Mouse (Mus musculus) left cerebral cortex, adult 6 months (tissue): ENCODE data around the gene Vipas39. TPM values are rescaled to one million over a fixed set of nuclear protein-coding genes. Genes with fewer than 3 reads are reported as not detected.

Source experiments
- long read RNA-seq, 2 experiments: library from polyadenylated mRNA; unstranded; transcript quantifications; one replicate each; pipeline ENCODE4 v2.0.0; 2019 to 2020
- polyA plus RNA-seq: library from polyadenylated mRNA; unstranded; fragments of <200 nt; fragmentation: Nextera tagmentation; gene quantifications from 2 replicates; pipeline ENCODE4 v1.2.3, GENCODE M21; 2021

The Vipas39 gene
- 30.4 and 32.3 TPM in 2 replicates for polyA plus RNA-seq
- long read RNA-seq, experiment 1, transcript Vipas39-202 (20 exons, 2,524 nt), result major isoform, 169 of 220 reads
- long read RNA-seq, experiment 1, partial matches to known transcripts, result 12 of 220 reads
- long read RNA-seq, experiment 1, other reads (novel, unspliced or antisense), result 36 of 220 reads
- long read RNA-seq, experiment 2, transcript Vipas39-202 (20 exons, 2,524 nt), result major isoform, 20 of 37 reads
- long read RNA-seq, experiment 2, partial matches to known transcripts, result 9 of 37 reads
- long read RNA-seq, experiment 2, other reads (novel, unspliced or antisense), result 4 of 37 reads

DNA sequence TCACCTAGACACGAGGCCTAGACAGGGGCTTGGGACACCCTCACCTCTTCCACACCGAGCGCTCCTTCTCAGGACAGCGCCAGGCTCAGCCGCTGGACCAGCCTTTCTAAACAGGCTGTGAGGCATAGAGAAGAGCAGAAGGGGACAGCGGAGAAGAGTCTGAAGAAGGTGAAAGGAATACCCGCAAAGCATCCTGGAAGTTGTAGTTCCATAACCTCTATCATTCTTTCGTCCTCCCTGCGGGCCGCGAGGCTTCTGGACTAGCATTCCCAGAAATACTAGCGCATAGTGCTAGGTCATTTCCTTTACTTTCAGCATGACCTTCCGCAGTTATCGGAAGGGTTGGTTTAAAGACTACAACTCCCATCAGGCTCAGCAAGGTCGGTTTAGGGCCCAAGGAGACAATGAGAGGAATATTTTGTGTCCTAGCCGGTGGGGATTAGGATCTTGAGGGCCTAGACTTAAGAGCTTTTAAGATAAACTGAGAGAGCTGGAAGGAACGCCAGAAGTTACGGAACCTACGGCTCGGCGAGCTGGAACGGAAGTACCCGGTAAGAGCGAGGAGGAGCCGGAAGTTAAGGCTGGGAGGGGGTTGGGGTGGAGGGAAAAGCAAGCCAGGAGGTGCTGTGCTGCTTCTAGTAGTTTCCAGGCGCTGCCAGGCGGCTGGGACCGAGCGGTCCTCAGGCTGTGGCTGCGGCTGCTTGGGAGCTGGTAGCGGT is at the start of gene Vipas39, which contains the start of gene Ahsa1:
Gene Vipas39, minus strand, starts transcription at position 149 of the 719 bp plus-strand sequence.
Gene Ahsa1, plus strand, starts transcription at position 372 of the 719 bp plus-strand sequence.

GRCm38 (mm10) chr12:87299657-87300440 is 33.8 kb upstream of the Vipas39 start, which contains the start of gene Ism2:
Gene Ism2 (minus strand): TSS chr12:87299705.

GRCm38 (mm10) chr12:87238632-87239031 is 27.4 kb downstream of the Vipas39 start, which contains the start of gene Noxred1:
Gene Noxred1 (minus strand): TSS chr12:87238732.

DNA sequence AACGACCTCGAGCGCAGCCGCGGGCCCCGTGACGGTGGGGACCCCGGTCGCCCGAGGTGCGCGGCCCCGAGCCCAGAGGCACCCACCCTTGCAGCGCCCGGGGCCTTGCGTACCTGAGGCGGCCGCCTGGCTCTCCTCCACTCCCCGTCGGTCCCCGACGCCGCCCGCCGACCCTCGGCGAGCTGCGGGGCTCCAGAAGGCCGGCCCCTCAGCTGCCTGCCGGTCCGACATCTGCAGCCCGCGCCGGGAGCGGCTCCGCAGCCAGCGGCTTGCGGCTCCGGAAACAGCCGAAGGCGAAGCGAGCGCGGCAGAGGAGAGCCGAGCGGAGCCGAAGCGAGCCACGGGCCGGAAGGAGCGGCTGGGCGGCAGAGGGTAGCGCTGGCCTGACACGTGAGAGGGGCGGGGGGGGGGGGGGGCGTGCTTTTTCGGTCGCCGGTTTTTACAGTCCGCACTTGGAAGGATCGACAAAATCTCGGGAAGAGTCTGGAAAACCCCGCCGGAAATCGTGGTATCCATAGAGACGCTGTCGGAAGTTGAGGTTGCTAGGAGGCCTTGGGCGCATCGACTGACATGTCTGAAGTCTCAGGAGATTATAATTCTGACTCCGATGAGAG is 66.0 kb downstream of the Vipas39 start, which contains the start of gene Tmed8:
Gene Tmed8, minus strand, starts transcription at position 482 of the 614 bp plus-strand sequence.

GRCm38 (mm10) chr12:87199206-87199972 is 66.7 kb downstream of the Vipas39 start, which contains the start of gene Samd15:
Gene Samd15 (plus strand): TSS chr12:87199723.

Other genes starting within 250 kb of the Vipas39 start
- 12.2 and 13.4 TPM in 2 replicates for gene Tmem63c, start 244.9 kb downstream of the Vipas39 start, polyA plus RNA-seq
- gene Ngb, start 163.7 kb downstream of the Vipas39 start, polyA plus RNA-seq, result 10.3 and 15.0 TPM in 2 replicates
- gene Gstz1, start 119.1 kb downstream of the Vipas39 start, polyA plus RNA-seq, result 43.4 and 50.6 TPM in 2 replicates
- gene Pomt2, start 118.3 kb downstream of the Vipas39 start, polyA plus RNA-seq, result 6.2 and 6.6 TPM in 2 replicates
- 2.7 and 3.2 TPM in 2 replicates for gene Samd15, start 66.5 kb downstream of the Vipas39 start, polyA plus RNA-seq
- gene Tmed8, start 65.8 kb downstream of the Vipas39 start, polyA plus RNA-seq, result 3.6 and 9.2 TPM in 2 replicates
- gene Noxred1, start 27.5 kb downstream of the Vipas39 start, polyA plus RNA-seq, result 0.11 and 0.12 TPM in 2 replicates
- gene Ahsa1, start 223 bp upstream of the Vipas39 start, polyA plus RNA-seq, result 140 and 151 TPM in 2 replicates
- gene Ism2, start 33.4 kb upstream of the Vipas39 start, polyA plus RNA-seq, result 0.09 TPM in 1 of 2 replicates, not detected in the other
- gene Sptlc2, start 122.1 kb upstream of the Vipas39 start, polyA plus RNA-seq, result 22.0 and 26.6 TPM in 2 replicates
- 374 and 398 TPM in 2 replicates for gene Slirp, start 177.6 kb upstream of the Vipas39 start, polyA plus RNA-seq
- gene Alkbh1, start 177.8 kb upstream of the Vipas39 start, polyA plus RNA-seq, result 5.7 and 10.5 TPM in 2 replicates
- 54.4 and 58.2 TPM in 2 replicates for gene Snw1, start 206.0 kb upstream of the Vipas39 start, polyA plus RNA-seq
- not detected in 2 replicates for gene Gm5788, start 228.5 kb upstream of the Vipas39 start, polyA plus RNA-seq
- not detected in 2 replicates for gene Gm8300, start 248.1 kb upstream of the Vipas39 start, polyA plus RNA-seq